Mouse (Mus musculus): ENCODE data around the gene Csf2rb.

- no peak for TF ChIP-seq CTCF (IDR thresholded peaks at IDR 0.05; ENCODE audit: borderline replicate concordance, insufficient read depth, low read depth, low read length)
- no peak for TF ChIP-seq POLR2A (IDR thresholded peaks at IDR 0.05; ENCODE audit: borderline replicate concordance, insufficient read depth, low read length)
Observed at GRCm38 (mm10) chr15:78385564-78385963, 60.0 kb downstream of the Csf2rb start.
